Mouse (Mus musculus): ENCODE measurements around the gene Zmiz2. TPM values are rescaled to one million over a fixed set of nuclear protein-coding genes. Genes with fewer than 3 reads are reported as not detected.
"Not testable (repeated sequence)": the region's sequence is repeated elsewhere in the genome, so short reads cannot be mapped to it uniquely, and the experiment has no call there.

The Zmiz2 gene
- polyA plus RNA-seq (2016; fragmentation: Nextera tagmentation; extraction: Ambion mirVana) = 10.3 and 10.4 TPM in 2 replicates

- peak within 1 kb of the TSS; percentile 93 for H3K27ac ChIP-seq
- H3K9me3 ChIP-seq = no peaks in the 10 kb centered on the region
- peaks cover 18% of the 10 kb centered on the region for H3K4me1 ChIP-seq (replicated peaks)
- H3K36me3 ChIP-seq = peaks cover 10% of the 10 kb centered on the region
- ATAC-seq (ENCODE audit: insufficient number of reproducible peaks, insufficient read depth, low FRiP score, low TSS enrichment, low read depth) = peak; percentile 99
- H3K4me3 ChIP-seq (replicated peaks) = peak within 1 kb of the TSS; percentile 81
- peak within 1 kb of the TSS; percentile 90 for H3K4me2 ChIP-seq
- 7% methylated on average over 60 of the region's 60 CpGs for whole genome bisulfite sequencing
- no peaks in the 10 kb centered on the region for H3K27me3 ChIP-seq
- H3K9ac ChIP-seq (replicated peaks) = peak within 1 kb of the TSS; percentile 79
Observed at GRCm38 (mm10) chr11:6388726-6389413, at the start of gene Zmiz2. Gene Zmiz2 (plus strand): TSS chr11:6389074.

GRCm38 (mm10) chr11:6345956-6346355, 42.9 kb upstream of the Zmiz2 start:
- ATAC-seq (ENCODE audit: insufficient number of reproducible peaks, insufficient read depth, low FRiP score, low TSS enrichment, low read depth) = no peak
- 91% methylated on average over 4 of the region's 4 CpGs for WGBS
- H3K27ac ChIP-seq = no peak overlapping the region
- H3K36me3 ChIP-seq = peaks cover 97% of the 10 kb centered on the region
- no peaks in the 10 kb centered on the region for H3K4me1 ChIP-seq (replicated peaks)
- no peak overlapping the region for H3K4me2 ChIP-seq
- no peaks in the 10 kb centered on the region for H3K27me3 ChIP-seq
- H3K9ac ChIP-seq (replicated peaks) = no peak overlapping the region
- no peak overlapping the region for H3K4me3 ChIP-seq (replicated peaks)
- no peaks in the 10 kb centered on the region for H3K9me3 ChIP-seq

- ATAC-seq (ENCODE audit: insufficient number of reproducible peaks, insufficient read depth, low FRiP score, low TSS enrichment, low read depth) = no peak
- H3K4me2 ChIP-seq = no peak overlapping the region
- no peaks in the 10 kb centered on the region for H3K27me3 ChIP-seq
- no peaks in the 10 kb centered on the region for H3K4me1 ChIP-seq (replicated peaks)
- peaks cover 94% of the 10 kb centered on the region for H3K36me3 ChIP-seq
- H3K27ac ChIP-seq = no peak overlapping the region
- no peak overlapping the region for H3K4me3 ChIP-seq (replicated peaks)
- WGBS = 86% methylated on average over 7 of the region's 7 CpGs
- no peak overlapping the region for H3K9ac ChIP-seq (replicated peaks)
- H3K9me3 ChIP-seq = no peaks in the 10 kb centered on the region
Observed at GRCm38 (mm10) chr11:6346966-6347365, 41.9 kb upstream of the Zmiz2 start.

- 93% methylated on average over 11 of the region's 11 CpGs for WGBS
- Histone ChIP-seq H3K27me3 (no peaks in the 10 kb centered on the region), H3K4me3 (replicated peaks) (no peak overlapping the region), H3K4me2 (no peak overlapping the region), H3K27ac (no peak overlapping the region), H3K4me1 (replicated peaks) (no peaks in the 10 kb centered on the region), H3K36me3 (peaks cover 96% of the 10 kb centered on the region), H3K9me3 (no peaks in the 10 kb centered on the region), H3K9ac (replicated peaks) (no peak overlapping the region)
- ATAC-seq (ENCODE audit: insufficient number of reproducible peaks, insufficient read depth, low FRiP score, low TSS enrichment, low read depth) = no peak
Observed at GRCm38 (mm10) chr11:6348681-6349200, 40.1 kb upstream of the Zmiz2 start.

GRCm38 (mm10) chr11:6349586-6349985, 39.3 kb upstream of the Zmiz2 start:
- H3K4me3 ChIP-seq (replicated peaks) = no peak overlapping the region
- ATAC-seq (ENCODE audit: insufficient number of reproducible peaks, insufficient read depth, low FRiP score, low TSS enrichment, low read depth) = no peak
- peaks cover 96% of the 10 kb centered on the region for H3K36me3 ChIP-seq
- H3K27ac ChIP-seq = no peak overlapping the region
- no peak overlapping the region for H3K4me2 ChIP-seq
- H3K27me3 ChIP-seq = no peaks in the 10 kb centered on the region
- no peaks in the 10 kb centered on the region for H3K9me3 ChIP-seq
- H3K9ac ChIP-seq (replicated peaks) = no peak overlapping the region
- no peaks in the 10 kb centered on the region for H3K4me1 ChIP-seq (replicated peaks)
- WGBS = 90% methylated on average over 5 of the region's 5 CpGs

GRCm38 (mm10) chr11:6355106-6355505, 33.8 kb upstream of the Zmiz2 start:
- no peaks in the 10 kb centered on the region for H3K27me3 ChIP-seq
- no peak overlapping the region for H3K4me2 ChIP-seq
- 90% methylated on average over 4 of the region's 4 CpGs for WGBS
- H3K9ac ChIP-seq (replicated peaks) = no peak overlapping the region
- H3K36me3 ChIP-seq = peaks cover 74% of the 10 kb centered on the region
- no peaks in the 10 kb centered on the region for H3K9me3 ChIP-seq
- H3K27ac ChIP-seq = no peak overlapping the region
- no peak for ATAC-seq (ENCODE audit: insufficient number of reproducible peaks, insufficient read depth, low FRiP score, low TSS enrichment, low read depth)
- H3K4me1 ChIP-seq (replicated peaks) = no peaks in the 10 kb centered on the region
- no peak overlapping the region for H3K4me3 ChIP-seq (replicated peaks)

GRCm38 (mm10) chr11:6364581-6365275, 24.1 kb upstream of the Zmiz2 start:
- H3K4me2 ChIP-seq = no peak overlapping the region
- no peak overlapping the region for H3K4me3 ChIP-seq (replicated peaks)
- H3K9ac ChIP-seq (replicated peaks) = no peak overlapping the region
- H3K4me1 ChIP-seq (replicated peaks) = no peaks in the 10 kb centered on the region
- H3K9me3 ChIP-seq = no peaks in the 10 kb centered on the region
- H3K27ac ChIP-seq = no peak overlapping the region
- no peaks in the 10 kb centered on the region for H3K27me3 ChIP-seq
- no peaks in the 10 kb centered on the region for H3K36me3 ChIP-seq
- WGBS = 88% methylated on average over 9 of the region's 9 CpGs
- no peak for ATAC-seq (ENCODE audit: insufficient number of reproducible peaks, insufficient read depth, low FRiP score, low TSS enrichment, low read depth)

- H3K9me3 ChIP-seq = no peaks in the 10 kb centered on the region
- no peaks in the 10 kb centered on the region for H3K4me1 ChIP-seq (replicated peaks)
- H3K4me2 ChIP-seq = no peak overlapping the region
- no peak overlapping the region for H3K9ac ChIP-seq (replicated peaks)
- no peak overlapping the region for H3K4me3 ChIP-seq (replicated peaks)
- no peaks in the 10 kb centered on the region for H3K36me3 ChIP-seq
- H3K27ac ChIP-seq = no peak overlapping the region
- no peaks in the 10 kb centered on the region for H3K27me3 ChIP-seq
- ATAC-seq (ENCODE audit: insufficient number of reproducible peaks, insufficient read depth, low FRiP score, low TSS enrichment, low read depth) = peak; percentile 71; the same call in 1 of the 2 replicates
- 20% methylated on average over 11 of the region's 11 CpGs for WGBS
Observed at GRCm38 (mm10) chr11:6365885-6366284, 23.0 kb upstream of the Zmiz2 start.

- Histone ChIP-seq H3K27ac (peak overlapping the region; percentile 54), H3K36me3 (no peaks in the 10 kb centered on the region), H3K9me3 (no peaks in the 10 kb centered on the region), H3K4me3 (replicated peaks) (no peak overlapping the region), H3K27me3 (no peaks in the 10 kb centered on the region), H3K4me1 (replicated peaks) (no peaks in the 10 kb centered on the region), H3K9ac (replicated peaks) (no peak overlapping the region; the same call in 1 of the 2 replicates), H3K4me2 (no peak overlapping the region)
- no peak for ATAC-seq (ENCODE audit: insufficient number of reproducible peaks, insufficient read depth, low FRiP score, low TSS enrichment, low read depth)
- WGBS = 51% methylated on average over 6 of the region's 6 CpGs
Observed at GRCm38 (mm10) chr11:6366434-6366833, 22.4 kb upstream of the Zmiz2 start.

GRCm38 (mm10) chr11:6367156-6367555, 21.7 kb upstream of the Zmiz2 start:
- H3K27me3 ChIP-seq = no peaks in the 10 kb centered on the region
- no peaks in the 10 kb centered on the region for H3K36me3 ChIP-seq
- ATAC-seq (ENCODE audit: insufficient number of reproducible peaks, insufficient read depth, low FRiP score, low TSS enrichment, low read depth) = no peak
- no peaks in the 10 kb centered on the region for H3K4me1 ChIP-seq (replicated peaks)
- no peak overlapping the region for H3K4me3 ChIP-seq (replicated peaks)
- WGBS = 69% methylated on average over 4 of the region's 4 CpGs
- H3K4me2 ChIP-seq = no peak overlapping the region
- no peak overlapping the region for H3K27ac ChIP-seq
- no peak overlapping the region for H3K9ac ChIP-seq (replicated peaks)
- H3K9me3 ChIP-seq = no peaks in the 10 kb centered on the region

- H3K27me3 ChIP-seq; H3K4me3 ChIP-seq (replicated peaks); H3K4me2 ChIP-seq; H3K4me1 ChIP-seq (replicated peaks); H3K9ac ChIP-seq (replicated peaks); H3K36me3 ChIP-seq; H3K27ac ChIP-seq; H3K9me3 ChIP-seq; ATAC-seq (ENCODE audit: insufficient number of reproducible peaks, insufficient read depth, low FRiP score, low TSS enrichment, low read depth): not testable (repeated sequence)
- WGBS = 79% methylated on average over 5 of the region's 5 CpGs
Observed at GRCm38 (mm10) chr11:6367986-6368385, 20.9 kb upstream of the Zmiz2 start.

Measured in limb, embryonic 12.5 days (tissue).